Mouse (Mus musculus) cerebellum, adult 9-11 months (tissue): ENCODE data around the gene Magt1.
"Not testable (repeated sequence)": the region's sequence is repeated elsewhere in the genome, so short reads cannot be mapped to it uniquely, and the experiment has no call there.

ENCODE experiments used
- DNase-seq: peaks from one replicate; pipeline ENCODE4 v3.0.0; 2022

Gene Magt1

DNA sequence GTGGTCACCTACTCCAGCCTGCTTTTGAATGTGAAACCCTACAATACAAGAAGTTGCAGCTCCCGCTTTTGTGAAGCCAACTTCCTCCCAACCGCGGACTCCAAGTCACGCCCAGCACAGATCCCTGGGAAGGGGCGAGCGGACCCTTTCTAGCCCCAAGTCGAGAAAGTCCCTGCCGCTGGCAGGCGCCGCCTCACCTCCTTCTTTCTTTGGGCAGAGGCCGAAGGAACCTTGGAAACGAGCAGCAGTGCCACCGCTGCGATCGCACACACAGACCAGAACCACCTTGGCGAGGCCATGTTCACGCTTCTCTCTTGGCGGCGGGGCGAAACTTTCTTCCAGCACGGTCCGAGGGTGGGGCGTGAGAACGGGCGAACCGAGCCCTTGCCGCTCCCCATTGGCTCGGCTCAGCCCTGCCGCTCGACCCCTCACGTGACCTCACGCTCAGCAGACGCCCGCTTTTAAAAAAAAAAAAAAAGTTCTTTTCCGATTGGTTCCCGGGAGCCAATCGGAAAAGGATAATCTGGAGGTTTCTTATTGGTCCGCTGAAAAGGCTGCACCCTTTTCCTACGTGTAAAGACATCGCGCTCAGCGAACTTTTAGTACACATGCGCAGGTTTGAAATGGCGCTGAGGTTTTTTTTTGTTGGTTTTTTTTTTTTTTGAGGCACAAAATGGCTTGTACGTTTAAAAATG lies at the start of gene Magt1:
Magt1 (minus strand) TSS at position 442 of the 695 bp plus-strand sequence.
- DNase-seq, result peak; percentile 90

DNA sequence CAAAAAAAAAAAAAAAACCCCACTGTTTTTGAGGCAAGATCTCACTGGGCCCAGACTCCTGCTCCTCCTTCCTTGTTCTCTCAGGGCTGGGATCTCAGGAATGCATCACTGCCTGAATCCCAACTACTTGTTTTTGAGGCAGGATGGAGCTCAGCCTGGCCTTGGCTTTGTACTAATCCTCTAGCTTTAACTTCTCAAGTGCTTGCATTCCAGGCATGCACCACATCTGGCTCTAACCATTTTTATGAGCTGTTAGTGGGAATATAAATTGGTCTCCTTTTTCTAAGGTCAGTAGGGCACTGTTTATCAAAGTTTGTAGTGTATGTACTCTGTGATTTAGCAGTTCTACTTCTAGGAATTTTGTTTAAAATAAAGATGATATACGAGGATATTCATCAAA lies 36.5 kb upstream of the Magt1 start:
- DNase-seq, result no peak

DNA sequence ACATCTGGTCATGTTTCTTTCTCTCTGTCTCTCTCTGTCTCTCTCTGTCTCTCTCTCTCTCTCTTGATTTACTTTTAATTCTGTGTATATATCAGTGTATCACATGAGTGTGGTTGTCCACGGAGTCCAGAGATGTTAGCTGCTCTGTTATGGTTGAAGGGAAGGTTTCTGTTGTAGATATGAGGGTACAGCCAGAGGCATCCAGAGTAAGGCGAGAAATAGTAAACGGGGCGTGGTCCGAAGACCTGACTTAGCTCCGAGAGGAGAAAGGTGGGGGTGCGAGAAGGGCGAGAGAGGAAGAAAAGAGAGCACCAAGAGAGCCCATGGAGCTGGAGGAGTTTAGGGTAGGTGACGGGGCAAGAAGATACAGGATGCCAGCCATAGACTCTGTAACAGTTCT lies 34.2 kb upstream of the Magt1 start:
- DNase-seq, result no peak

DNA sequence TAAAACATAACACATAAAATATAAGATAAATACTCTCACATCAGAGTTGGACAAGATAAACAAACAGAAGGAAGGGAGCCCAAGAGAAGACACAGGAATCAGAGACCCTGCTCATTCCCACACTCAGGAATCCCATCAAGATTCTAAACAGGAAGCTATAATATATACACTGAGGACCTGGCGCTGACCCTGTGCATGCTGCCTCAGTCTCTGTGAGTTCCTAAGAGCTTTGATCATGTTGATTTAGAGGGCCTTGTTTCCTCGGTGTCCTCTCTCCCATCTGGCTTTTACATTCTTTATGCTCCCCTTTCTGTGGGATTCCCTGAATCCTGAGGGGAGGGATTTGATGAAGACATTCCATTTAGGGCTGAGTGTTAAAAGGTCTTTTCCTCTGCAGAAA lies 33.7 kb upstream of the Magt1 start:
- no peak for DNase-seq

DNA sequence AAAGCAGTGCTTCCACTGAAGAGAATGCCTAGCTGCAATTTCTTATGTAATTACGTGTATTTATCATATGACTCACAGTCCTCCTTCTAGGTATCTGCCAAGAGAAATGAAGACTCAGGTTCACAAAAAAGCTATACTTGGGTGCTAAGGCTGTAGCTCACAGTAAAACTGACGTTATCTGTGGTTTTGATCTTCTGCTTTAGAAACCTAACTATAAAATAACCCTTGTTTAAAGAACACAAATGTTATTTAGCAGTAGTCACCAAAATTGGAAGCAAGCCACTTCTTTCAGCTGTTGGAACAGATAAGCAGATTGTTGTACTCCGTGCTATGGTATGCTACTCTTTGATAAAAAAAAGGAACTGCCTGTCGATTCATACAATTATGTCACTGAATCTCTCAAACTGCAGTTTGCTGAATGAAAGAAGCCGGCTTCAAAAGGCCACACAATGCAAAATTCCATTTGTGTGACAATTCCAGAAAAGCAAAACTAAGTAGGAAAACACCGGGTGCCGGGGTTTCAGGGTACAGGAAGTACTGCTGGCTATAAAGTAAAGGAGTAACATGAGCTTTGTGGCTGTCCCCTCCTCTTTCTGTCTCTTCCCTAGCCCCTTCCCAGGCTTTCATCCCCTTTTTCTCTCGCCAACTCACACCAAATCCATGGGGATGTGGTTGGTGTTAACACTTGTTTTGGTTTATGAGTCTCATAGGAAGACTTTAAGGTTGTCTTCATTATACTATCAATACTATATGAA lies 32.3 kb upstream of the Magt1 start:
- DNase-seq, result no peak

DNA sequence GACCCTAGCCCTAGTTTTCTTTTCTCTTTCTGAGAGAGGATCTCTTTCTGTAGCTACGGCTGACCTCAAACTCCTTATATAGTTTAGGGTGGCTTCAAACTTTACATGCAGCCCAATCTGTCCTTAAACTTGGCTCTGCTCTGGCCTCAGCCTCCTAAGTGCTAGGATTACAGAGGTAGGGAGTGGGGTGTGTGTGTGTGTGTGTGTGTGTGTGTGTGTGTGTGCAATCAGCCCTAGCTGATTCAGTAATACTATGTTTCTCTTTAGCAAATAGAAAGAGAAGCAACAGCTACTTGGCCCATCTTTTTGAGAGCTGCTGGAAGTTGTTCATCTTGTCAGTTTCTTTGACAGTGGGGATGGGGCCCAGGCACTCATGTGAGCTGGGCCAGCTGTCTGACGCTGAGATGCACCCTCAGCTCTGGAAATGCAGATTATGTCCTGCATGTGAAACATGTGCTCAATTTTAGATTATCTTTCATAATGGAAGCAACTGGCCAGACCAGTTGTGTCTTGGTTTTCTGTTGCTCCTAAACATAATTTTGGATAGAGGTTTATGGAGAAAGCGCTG lies 25.6 kb upstream of the Magt1 start:
- no peak for DNase-seq

DNA sequence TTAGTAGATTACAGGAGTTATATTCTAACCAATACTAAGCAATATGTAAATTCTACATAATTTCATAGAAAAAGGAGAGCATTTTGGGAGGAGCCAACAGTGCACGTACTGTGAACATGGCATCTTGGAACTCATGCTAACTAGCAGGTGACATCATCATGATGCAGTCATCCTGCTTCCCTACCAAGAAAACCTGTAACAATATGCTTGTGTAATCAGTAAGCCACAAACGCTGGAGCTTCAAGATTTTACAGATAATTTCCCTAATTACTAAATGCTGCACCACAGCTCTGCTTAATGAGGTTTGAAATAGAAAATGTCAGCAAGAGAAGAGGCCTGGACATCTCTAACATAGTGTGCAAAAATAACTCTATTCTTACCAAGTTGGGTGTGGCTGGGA lies 24.0 kb upstream of the Magt1 start:
- no peak for DNase-seq

DNA sequence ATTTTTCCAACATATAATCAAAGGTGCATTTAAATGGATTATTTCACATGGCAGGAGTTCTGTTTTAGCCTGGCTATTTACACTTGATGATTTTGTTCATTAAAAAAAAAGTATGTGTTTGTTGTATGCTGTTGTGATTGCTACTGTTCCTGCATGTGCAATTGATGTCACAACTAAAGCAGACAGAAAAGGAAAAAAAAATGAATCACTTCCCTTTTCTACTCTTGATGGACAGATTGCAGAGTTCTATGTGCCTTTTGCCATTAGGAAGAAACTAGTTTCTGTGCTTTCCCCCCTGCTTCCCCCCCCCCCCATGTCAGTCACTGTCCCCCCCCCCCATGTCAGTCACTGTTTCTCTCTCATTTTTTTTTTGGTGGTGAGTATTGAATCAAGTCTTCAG lies 19.4 kb upstream of the Magt1 start:
- no peak for DNase-seq

DNA sequence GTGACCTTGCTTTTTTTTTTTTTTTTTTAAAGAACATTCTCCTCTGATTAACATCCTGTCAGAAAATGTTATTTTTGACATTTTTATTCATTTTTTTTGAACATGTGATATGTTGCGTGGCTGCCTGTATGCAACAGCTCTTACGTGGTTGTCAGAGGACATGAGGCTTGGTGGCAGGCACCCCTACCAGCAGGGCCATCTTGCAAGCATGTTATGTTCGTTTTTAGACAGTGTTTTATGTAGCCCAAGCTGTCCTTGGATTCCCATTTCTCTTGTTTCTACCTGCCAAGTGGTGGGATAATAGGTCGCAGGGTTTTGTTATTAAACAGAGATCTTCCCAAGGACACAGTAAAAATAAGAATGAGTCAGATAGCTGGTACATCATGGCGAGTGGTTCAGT lies 18.5 kb upstream of the Magt1 start:
- no peak for DNase-seq

DNA sequence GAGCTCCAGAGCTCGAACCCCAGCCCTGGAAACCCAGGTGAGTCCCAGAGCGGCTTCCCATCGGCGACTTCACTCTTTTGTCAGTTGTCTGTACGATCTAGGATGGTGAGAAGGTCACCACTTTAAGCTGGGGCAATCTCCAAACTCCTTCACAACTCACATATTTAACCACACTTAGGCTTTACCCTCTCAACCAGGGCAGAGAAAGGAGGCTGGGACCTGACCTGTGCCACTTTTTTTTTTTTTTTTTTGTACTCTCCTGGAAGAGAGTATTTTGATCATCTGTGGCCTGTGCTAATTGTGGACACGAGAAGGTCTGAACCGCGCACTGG lies 15.6 kb upstream of the Magt1 start:
- no peak for DNase-seq

DNA sequence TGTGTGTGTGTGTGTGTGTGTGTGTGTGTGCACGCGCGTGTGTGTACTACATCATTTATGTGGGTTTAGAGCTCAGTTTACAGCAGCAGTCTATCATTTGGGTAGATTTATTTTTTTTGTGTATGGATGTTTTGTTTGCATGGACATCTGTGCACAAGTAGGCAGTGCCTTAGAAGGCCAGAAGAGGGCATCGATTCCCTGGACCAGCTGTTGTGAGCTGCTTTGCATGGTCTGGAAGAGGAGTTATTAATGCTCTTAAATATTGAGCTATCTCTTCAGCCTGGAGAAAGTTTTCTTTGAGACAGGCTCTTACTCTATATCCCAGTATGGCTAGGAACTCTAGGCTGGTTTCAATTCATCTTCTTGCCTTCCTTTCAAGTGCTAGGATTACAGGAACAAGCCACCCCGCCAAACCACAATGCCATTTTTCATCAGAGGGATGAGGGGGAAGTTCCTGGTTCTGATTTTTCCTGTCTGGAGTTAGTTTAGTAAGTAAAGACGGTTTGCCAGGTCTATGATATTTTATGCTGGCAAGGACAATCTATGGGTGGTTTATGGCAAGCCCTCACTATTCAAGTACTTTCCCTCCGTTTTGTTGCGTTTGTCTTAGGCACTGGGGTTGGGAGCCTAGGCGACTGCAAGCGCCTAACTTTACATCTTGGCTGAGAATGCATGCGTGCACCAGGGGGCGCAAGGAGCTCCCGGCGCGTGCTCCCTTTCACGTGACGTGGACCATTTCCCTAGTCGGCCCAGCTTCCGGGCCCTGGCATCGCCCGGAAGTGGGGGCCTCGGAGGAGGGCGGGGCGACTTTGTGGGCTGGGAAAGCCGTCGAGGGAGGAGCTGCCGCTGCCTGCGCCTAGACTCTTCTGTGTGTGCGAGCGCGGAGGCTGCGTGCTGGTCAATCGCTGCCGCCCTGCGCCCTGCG lies 15.0 kb upstream of the Magt1 start, which contains the start of gene Atp7a:
Atp7a (plus strand) TSS at position 859 of the 925 bp plus-strand sequence.
- DNase-seq, result peak; percentile 88

DNA sequence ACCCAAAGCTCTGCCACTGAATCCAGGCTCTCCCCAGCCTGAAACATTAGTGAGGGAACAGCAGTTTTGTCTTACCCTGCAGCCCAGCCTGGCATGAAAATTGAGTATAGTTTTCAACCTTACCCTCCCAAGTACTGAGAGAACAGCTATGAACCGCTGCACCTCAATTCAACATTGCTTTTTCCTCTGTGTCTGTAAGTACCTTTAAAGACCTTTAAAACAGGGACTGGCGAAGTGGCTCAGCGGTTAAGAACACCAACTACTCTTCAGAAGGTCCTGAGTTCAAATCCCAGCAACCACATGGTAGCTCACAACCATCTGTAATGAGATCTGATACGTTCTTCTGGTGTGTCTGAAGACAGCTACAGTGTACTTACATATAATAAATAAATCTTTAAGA lies 5.8 kb upstream of the Magt1 start:
- DNase-seq, result no peak

DNA sequence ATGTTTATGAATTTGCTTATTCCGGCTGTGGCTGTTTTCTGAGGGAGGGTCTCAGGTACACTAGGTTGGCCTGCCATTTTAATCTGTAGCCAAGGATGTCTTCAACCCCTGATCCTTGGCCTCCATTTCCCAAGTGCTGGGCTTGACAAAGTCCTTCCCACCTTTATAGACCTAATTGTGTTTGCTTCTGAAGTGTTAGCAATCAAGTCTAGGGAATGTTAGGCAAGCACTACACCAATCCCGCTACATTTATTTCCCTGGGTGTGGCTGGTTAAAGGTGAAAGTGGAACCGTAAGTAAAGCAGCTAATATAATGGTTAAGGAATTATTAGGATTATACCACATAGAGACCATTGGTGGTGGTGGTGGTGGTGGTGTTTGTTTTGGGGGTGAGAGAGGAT lies 5.4 kb upstream of the Magt1 start:
- no peak for DNase-seq

DNA sequence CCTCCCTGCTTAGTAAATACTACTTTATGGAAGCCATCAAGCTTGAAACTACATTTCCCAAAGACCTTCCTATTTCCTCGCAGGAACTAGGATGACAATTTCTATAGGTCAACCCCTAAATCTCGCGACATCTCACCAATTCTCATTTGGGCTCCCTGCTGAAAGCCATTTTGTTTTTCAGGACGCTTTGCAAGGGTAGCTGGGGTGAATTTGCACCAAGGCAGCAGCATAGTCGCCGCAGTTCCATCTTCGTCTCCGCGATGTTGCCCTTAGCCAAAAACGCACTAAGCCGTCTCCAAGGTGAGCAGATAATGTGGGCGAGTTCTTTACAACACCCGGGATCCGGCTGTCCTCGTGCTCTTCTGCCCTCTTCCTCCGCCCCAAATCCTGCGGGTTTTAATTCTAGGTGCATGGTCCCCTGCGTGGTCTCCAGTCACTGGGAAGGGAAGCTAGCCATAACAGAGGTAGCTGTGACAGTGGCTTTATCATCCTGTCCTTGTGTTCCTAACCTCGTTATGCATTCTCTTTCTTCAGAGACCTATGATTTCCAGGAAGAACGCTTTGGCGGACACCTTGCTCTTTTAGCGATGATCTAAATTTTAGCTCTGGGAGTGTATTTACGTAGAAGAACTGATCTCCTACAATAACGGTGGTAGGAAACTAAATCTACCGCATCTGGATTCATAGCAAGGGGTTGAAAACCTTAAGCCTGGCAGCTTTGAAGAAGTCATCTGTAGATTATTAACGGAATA lies 4.0 kb upstream of the Magt1 start, which contains the start of gene Cox7b:
Cox7b (plus strand) TSS at position 130 of the 752 bp plus-strand sequence.
- DNase-seq, result peak; percentile 82

DNA sequence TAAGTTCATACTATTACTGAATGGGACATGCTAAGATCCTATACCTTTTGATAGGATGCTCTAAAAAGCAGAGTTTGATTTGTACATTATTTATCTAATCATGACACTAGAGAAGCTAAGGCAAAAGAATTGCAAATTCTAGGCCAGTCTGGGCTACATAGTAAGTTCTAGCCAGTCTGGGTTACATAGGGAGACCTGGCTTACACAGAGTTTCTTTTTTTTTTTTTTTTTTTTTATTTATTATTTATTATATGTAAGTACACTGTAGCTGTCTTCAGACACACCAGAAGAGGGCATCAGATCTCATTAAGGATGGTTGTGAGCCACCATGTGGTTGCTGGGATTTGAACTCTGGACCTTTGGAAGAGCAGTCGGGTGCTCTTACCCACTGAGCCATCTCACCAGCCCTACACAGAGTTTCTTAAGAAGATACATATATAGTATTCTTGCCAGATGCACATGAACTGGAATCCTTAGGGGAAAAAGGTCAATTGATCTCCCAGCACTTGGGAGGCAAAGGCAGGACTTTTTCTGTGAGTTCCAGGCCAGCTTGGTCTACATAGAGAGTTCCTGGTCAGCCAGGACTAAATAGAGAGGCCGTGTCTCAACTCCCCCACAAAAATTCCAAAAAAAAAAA lies 3.2 kb upstream of the Magt1 start:
- DNase-seq, result not testable (repeated sequence)

DNA sequence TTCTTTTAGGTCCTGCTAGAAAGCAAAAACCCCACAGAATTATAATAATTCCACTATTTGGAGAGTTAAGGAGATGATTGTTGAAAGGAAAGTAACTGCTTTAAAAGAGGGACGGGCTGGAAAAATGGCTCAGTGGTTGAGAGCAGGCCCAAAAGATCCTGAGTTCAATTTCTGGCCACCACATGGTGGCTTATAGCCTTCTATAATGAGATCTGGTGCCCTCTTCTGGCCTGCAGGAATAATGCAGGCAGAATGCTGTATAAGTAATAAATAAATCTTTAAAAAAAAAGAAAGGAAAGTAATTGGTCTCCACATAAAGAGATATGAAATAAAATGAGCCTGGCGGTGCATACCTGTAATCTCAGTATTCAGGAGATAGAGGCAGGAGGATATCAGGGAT lies 1.5 kb upstream of the Magt1 start:
- DNase-seq, result peak; percentile 45

DNA sequence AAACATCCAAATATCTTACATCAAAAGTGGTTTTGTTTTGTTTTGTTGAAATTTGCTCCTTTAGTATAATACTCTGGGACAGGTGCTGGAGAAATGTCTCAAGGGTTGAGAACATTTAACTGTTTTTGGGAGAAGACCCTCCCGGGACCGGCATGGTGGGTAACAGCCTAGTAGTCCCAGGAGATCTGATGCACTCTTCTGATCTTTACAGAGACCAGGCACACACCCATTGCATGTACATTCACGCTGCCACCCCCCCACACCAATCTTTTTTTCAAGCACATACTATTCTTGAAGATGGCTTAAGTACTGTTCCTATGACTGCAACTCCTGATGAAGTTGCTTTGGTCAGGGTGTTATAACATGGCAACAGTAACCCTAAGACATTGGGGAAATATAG lies 853 bp upstream of the Magt1 start:
- peak; percentile 26 for DNase-seq

DNA sequence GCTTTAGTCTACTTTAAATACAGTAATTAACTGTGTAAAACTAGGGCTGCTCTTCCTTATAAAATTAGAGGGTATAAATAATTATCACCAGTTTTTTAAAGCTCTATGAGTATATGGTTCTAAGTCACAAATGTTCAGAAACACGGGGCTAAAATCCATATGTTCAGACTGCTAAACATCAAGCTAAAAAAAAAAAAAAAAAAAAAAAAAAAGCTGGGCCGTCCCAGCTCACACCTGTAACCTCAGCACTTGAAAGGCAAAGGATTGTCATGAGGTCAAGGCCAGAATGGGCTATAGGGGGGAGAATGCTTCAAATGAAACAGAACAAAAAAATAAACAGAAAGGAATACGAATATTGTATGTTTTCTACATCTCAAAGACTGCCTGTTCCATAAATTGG lies 944 bp downstream of the Magt1 start:
- no peak for DNase-seq

DNA sequence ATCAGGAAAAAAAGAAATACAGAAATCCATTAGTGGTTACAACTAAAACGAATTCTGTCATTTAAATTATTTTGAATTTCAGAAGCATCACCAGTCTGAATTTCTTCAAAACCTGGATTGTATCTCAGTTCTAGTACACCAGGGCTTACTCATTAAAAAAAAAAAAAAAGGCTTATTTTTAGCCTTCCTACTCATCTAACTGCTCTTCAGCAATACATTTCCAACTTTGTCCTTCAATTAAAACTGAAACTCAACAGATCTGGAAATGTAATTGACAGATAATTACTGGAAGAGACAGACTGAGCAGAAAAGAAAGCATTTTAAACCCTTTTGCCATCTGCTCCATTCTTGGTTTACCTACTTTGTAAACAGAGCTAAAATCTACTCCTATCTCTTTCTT lies 10.1 kb downstream of the Magt1 start:
- no peak for DNase-seq

DNA sequence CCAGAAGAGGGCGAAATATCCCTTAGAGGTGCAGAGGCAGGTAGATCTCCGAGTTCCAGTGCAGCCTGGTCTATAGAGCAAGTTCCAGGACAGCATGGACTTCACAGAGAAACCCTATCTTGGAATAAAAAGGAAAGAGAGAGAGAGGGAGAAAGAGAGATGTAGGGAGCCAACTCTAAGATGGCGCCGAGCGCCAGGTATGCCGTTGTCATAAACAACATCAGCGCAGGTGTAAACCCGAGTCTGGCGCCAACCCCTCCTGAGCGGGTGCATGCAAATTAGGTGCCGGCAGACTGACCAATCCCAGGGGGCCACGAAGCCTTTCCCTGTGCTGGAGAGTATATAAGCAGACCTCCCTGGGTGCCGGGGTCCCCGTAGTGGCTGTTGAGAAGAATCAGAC lies 54.6 kb downstream of the Magt1 start:
- not testable (repeated sequence) for DNase-seq

DNA sequence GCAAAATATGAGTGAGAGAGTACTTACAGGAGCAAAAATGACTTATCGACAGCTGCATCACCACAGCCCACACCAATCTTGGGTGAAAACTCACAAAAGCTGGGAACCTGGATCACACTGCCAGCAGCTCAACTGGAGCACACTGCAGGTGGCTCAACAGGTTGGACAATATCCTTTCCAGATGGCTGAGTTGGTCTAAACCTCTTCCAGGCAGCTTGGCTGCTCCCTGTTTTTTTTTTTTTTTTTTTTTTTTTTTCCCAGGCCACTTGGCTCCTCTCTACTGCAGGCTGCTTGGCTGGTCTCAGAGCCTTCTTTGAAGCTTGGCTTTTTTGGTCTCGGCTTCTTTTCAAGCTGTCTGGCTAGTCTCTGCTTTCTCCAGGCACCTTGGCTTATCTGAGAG lies 57.7 kb downstream of the Magt1 start:
- DNase-seq, result peak; percentile 50

DNA sequence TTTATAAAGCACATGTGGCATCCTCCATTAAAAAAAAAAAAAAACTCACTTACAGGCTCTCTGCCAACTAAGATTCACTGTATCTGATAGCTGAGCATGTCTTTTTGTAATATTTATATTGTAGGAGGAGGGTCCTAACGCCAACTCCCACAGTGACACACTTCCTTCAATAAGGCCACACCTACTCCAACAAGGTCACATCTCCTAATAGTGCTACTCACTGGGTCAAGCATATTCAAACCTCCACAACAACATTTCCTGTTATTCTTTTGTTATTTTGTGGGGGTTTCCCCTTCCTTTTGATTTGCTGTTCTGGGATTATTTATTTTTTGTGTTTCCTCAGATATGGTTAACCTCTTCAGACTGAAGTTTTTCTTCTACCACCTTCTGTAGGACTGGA lies 65.3 kb downstream of the Magt1 start:
- DNase-seq, result no peak
